In genomic region chr5:37823721-37824460, GRCm38 (mm10) we compare ENCODE assay signal across 8 mouse cellular contexts. TPM values are rescaled to one million over a fixed set of nuclear protein-coding genes. Genes with fewer than 3 reads are reported as not detected.
DNase-seq lines count a peak whose midpoint lies in the region; ATAC-seq and TF ChIP-seq lines count a peak whose summit lies in the region.

No protein-coding gene starts in this region.

- H3K4me3 ChIP-seq in ES-Bruce4 (ENCODE audit: low read depth, low read length): peak overlapping the region; percentile 56
- H3K4me3 ChIP-seq in heart, embryonic 10.5 days: peak overlapping the region; percentile 80
- peak overlapping the region; percentile 57 for H3K4me3 ChIP-seq in limb, embryonic 15.5 days

- H3K36me3 ChIP-seq in ES-Bruce4 (ENCODE audit: control insufficient read depth, insufficient read depth, low read length, poor library complexity, severe bottlenecking): no peaks in the 10 kb centered on the region
- no peaks in the 10 kb centered on the region for H3K36me3 ChIP-seq in heart, embryonic 10.5 days
- no peaks in the 10 kb centered on the region for H3K36me3 ChIP-seq in limb, embryonic 15.5 days

- peak; percentile 29 for DNase-seq in adrenal gland, postnatal 10 days
- no peak for DNase-seq in adrenal gland, adult 8-10 months
- DNase-seq in heart, embryonic 10.5 days (ENCODE audit: low spot score): no peak
- peak; percentile 32 for DNase-seq in retina, embryonic 14.5 days (ENCODE audit: low spot score)
- DNase-seq in ovary, adult 18-20 months (ENCODE audit: low spot score): no peak
- DNase-seq in spleen, postnatal 36 days (ENCODE audit: low spot score in 2 of 2): no peak

- no peak overlapping the region for H3K27ac ChIP-seq in ES-Bruce4 (ENCODE audit: insufficient read depth, low read length)
- peak overlapping the region; percentile 85 for H3K27ac ChIP-seq in heart, embryonic 10.5 days
- H3K27ac ChIP-seq in limb, embryonic 15.5 days: peak overlapping the region; percentile 78

- no peaks in the 10 kb centered on the region for H3K9me3 ChIP-seq in ES-Bruce4 (replicated peaks; ENCODE audit: control insufficient read depth, insufficient read depth, low read length, poor library complexity, severe bottlenecking)
- no peaks in the 10 kb centered on the region for H3K9me3 ChIP-seq in heart, embryonic 10.5 days
- no peaks in the 10 kb centered on the region for H3K9me3 ChIP-seq in limb, embryonic 15.5 days

- H3K27me3 ChIP-seq in ES-Bruce4 (ENCODE audit: control insufficient read depth, insufficient read depth, low read length, poor library complexity, severe bottlenecking): peaks cover 64% of the 10 kb centered on the region
- peaks cover 98% of the 10 kb centered on the region for H3K27me3 ChIP-seq in heart, embryonic 10.5 days (ENCODE audit: insufficient read depth, poor library complexity, severe bottlenecking)
- H3K27me3 ChIP-seq in limb, embryonic 15.5 days: peaks cover 92% of the 10 kb centered on the region

- H3K9ac ChIP-seq in ES-Bruce4 (ENCODE audit: low read depth, poor library complexity, severe bottlenecking): peak overlapping the region; percentile 22
- peak overlapping the region; percentile 55 for H3K9ac ChIP-seq in limb, embryonic 15.5 days

- H3K4me1 ChIP-seq in ES-Bruce4 (ENCODE audit: control insufficient read depth, insufficient read depth, low read length): no peaks in the 10 kb centered on the region
- H3K4me1 ChIP-seq in heart, embryonic 10.5 days: peaks cover 52% of the 10 kb centered on the region
- H3K4me1 ChIP-seq in limb, embryonic 15.5 days: peaks cover 60% of the 10 kb centered on the region

- no peak for TF ChIP-seq POLR2A in ES-Bruce4 (IDR thresholded peaks at IDR 0.05; ENCODE audit: insufficient read depth, low read length)

- WGBS in heart, embryonic 10.5 days: under 1% methylated on average over 58 of the region's 58 CpGs
- WGBS in limb, embryonic 15.5 days: under 1% methylated on average over 55 of the region's 58 CpGs

- TF ChIP-seq CTCF in ES-Bruce4 (IDR thresholded peaks at IDR 0.05; ENCODE audit: low read depth, low read length): no peak

- H3K4me2 ChIP-seq in limb, embryonic 15.5 days: peak overlapping the region; percentile 90

- peak; percentile 25 for ATAC-seq in limb, embryonic 15.5 days (ENCODE audit: insufficient number of reproducible peaks, low FRiP score, low TSS enrichment, low read depth)

- no peak for TF ChIP-seq EP300 in ES-Bruce4 (IDR thresholded peaks at IDR 0.05; ENCODE audit: insufficient read depth, low read depth, low read length)

RNA-seq across cellular contexts. Expression of gene Msx1, which starts 0.5 kb away (rescaled TPM):
- 1 to 10 TPM; 1.9 to 2.5 TPM for total RNA-seq in adrenal gland, postnatal 10 days (2021)
- 1 to 10 TPM; 1.2 to 3.7 (median 2.3) TPM for total RNA-seq in adrenal gland, adult 8-10 months (2022)
- 0.68 and 0.72 TPM in 2 replicates for polyA plus RNA-seq in ES-Bruce4 (2011; ENCODE audit: insufficient read depth, insufficient read length, low read depth, missing spikeins)
- polyA plus RNA-seq in heart, embryonic 10.5 days (2016; fragmentation: Nextera tagmentation; extraction: Ambion mirVana): 36.6 and 65.2 TPM in 2 replicates
- polyA plus RNA-seq in limb, embryonic 15.5 days (2015; fragmentation: Nextera tagmentation; extraction: Ambion mirVana): 137 and 155 TPM in 2 replicates

Comparison
In these comparisons a context has a peak if more than half of its experiments do, and no peak if none do; other contexts are left out.
1. DNase-seq: peak in adrenal gland, postnatal 10 days (single experiment) and retina, embryonic 14.5 days (single experiment); none in adrenal gland, adult 8-10 months (single experiment), heart, embryonic 10.5 days (single experiment), ovary, adult 18-20 months (single experiment) and spleen, postnatal 36 days (0 of 2).
2. RNA of gene Msx1, which starts 0.5 kb away (polyA plus RNA-seq): 137 to 155 TPM in limb, embryonic 15.5 days and 36.6 to 65.2 TPM in heart, embryonic 10.5 days; 0.68 to 0.72 TPM in ES-Bruce4; every median in the first group is over 10 times any median in the second.
3. Peak in every context shown above with its lines, with median percentiles within 50 percentile points of each other: H3K4me3 ChIP-seq.